Mouse (Mus musculus): ENCODE results near the gene Nav2. TPM values are rescaled to one million over a fixed set of nuclear protein-coding genes. Genes with fewer than 3 reads are reported as not detected.

Nav2 gene
- 21.9 TPM for polyA plus RNA-seq (2012; fragmentation: generic; extraction: Trizol)

DNA sequence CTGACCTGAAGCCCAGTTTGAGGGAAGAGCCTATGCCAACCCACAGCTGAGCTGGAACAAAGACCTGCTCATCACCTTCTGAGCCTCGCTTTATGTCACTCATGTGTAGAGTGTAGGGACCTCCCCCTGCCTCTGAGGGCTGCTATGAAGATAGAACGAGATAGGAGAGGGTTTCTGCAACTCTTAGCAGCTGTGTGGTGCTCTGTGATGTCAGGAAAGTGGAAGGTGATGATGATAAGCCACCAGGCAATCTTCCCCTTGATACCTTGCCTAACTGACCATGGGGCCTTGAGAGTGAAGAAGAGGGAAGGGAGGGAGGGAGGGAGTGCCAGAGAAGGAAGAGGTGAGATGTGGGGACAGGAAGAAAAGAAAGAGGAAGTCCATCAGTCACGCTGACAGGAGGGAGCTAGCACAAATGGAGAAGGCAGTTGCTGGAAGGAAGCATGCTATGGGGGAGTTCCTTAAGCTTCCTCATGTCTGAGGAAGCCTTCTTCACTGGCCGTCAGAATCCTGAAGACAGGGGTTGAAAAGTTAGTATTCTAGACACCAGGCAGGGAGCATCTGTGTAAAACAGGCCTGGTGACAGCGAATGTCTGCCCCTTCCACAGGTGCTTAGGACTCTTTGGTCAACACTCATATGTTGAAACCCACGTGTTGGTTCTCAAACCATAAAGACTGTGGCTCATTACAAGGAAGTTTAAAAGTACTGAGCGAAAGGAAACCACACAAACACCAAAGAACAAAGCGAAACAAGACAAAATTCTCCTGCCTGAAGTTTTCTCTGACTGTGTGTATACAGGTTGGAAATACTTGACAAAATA is at the start of gene Nav2:
TSS of gene Nav2 (plus strand) at position 196 of the 821 bp plus-strand sequence.
- H3K27me3 ChIP-seq (ENCODE audit: control insufficient read depth, insufficient read depth, insufficient read length), result no peaks in the 10 kb centered on the region
- H3K36me3 ChIP-seq (ENCODE audit: control insufficient read depth, insufficient read depth), result no peaks in the 10 kb centered on the region
- TF ChIP-seq CEBPB (IDR thresholded peaks at IDR 0.05; ENCODE audit: insufficient read depth, poor library complexity, severe bottlenecking) (no peak), TCF3 (IDR thresholded peaks at IDR 0.05; ENCODE audit: insufficient read length, low read depth) (no peak), MAX (IDR thresholded peaks at IDR 0.05; ENCODE audit: low read depth) (no peak), MYOD1 (IDR thresholded peaks at IDR 0.05; ENCODE audit: control insufficient read depth in 1 of 3, insufficient read length in 2 of 3, low read depth in 2 of 3) (no peak), E2F4 (IDR thresholded peaks at IDR 0.05; ENCODE audit: insufficient read depth) (no peak), USF1 (IDR thresholded peaks at IDR 0.05; ENCODE audit: low read depth) (no peak), POLR2A (IDR thresholded peaks at IDR 0.05; ENCODE audit: insufficient read length, low read depth) (no peak), REST (IDR thresholded peaks at IDR 0.05; ENCODE audit: insufficient read depth, insufficient read length) (no peak), MYOG (IDR thresholded peaks at IDR 0.05; ENCODE audit: control insufficient read depth in 1 of 3, insufficient read depth in 1 of 3, insufficient read length in 2 of 3, low read depth in 2 of 3) (no peak), TCF12 (IDR thresholded peaks at IDR 0.05; ENCODE audit: insufficient read depth, poor library complexity, severe bottlenecking) (no peak), SRF (IDR thresholded peaks at IDR 0.05; ENCODE audit: control insufficient read depth, insufficient read length, low read depth) (no peak), POLR2AphosphoS2 (IDR thresholded peaks at IDR 0.05; ENCODE audit: insufficient read length, low read depth) (no peak)

GRCm38 (mm10) chr7:48859362-48859761 is 49.2 kb upstream of the Nav2 start:
- H3K4me2 ChIP-seq (ENCODE audit: low read depth), result no peak overlapping the region
- peaks cover 4% of the 10 kb centered on the region for H3K36me3 ChIP-seq (ENCODE audit: control insufficient read depth, insufficient read depth)
- H3K27me3 ChIP-seq (ENCODE audit: control insufficient read depth, insufficient read depth, insufficient read length), result no peaks in the 10 kb centered on the region
- TF ChIP-seq MAX (IDR thresholded peaks at IDR 0.05; ENCODE audit: low read depth), result no peak
- no peak for TF ChIP-seq CEBPB (IDR thresholded peaks at IDR 0.05; ENCODE audit: insufficient read depth, poor library complexity, severe bottlenecking)
- TF ChIP-seq USF1 (IDR thresholded peaks at IDR 0.05; ENCODE audit: low read depth), result no peak
- TF ChIP-seq TCF12 (IDR thresholded peaks at IDR 0.05; ENCODE audit: insufficient read depth, poor library complexity, severe bottlenecking), result no peak
- no peak for TF ChIP-seq POLR2A (IDR thresholded peaks at IDR 0.05; ENCODE audit: insufficient read length, low read depth)
- TF ChIP-seq MYOG (IDR thresholded peaks at IDR 0.05; ENCODE audit: control insufficient read depth in 1 of 3, insufficient read depth in 1 of 3, insufficient read length in 2 of 3, low read depth in 2 of 3), result no peak
- no peak for TF ChIP-seq MYOD1 (IDR thresholded peaks at IDR 0.05; ENCODE audit: control insufficient read depth in 1 of 3, insufficient read length in 2 of 3, low read depth in 2 of 3)
- TF ChIP-seq TCF3 (IDR thresholded peaks at IDR 0.05; ENCODE audit: insufficient read length, low read depth), result no peak
- no peak for TF ChIP-seq E2F4 (IDR thresholded peaks at IDR 0.05; ENCODE audit: insufficient read depth)
- TF ChIP-seq REST (IDR thresholded peaks at IDR 0.05; ENCODE audit: insufficient read depth, insufficient read length), result no peak
- no peak for TF ChIP-seq POLR2AphosphoS2 (IDR thresholded peaks at IDR 0.05; ENCODE audit: insufficient read length, low read depth)
- TF ChIP-seq SRF (IDR thresholded peaks at IDR 0.05; ENCODE audit: control insufficient read depth, insufficient read length, low read depth), result no peak
- H3K4me3 ChIP-seq, result no peak overlapping the region
- H3ac ChIP-seq (ENCODE audit: control insufficient read depth, insufficient read length), result no peak overlapping the region
- H3K79me2 ChIP-seq (ENCODE audit: control insufficient read depth, insufficient read depth), result no peaks in the 10 kb centered on the region

More for the DNA sequence above, at the start of gene Nav2:
- no peak within 1 kb of the TSS for H3ac ChIP-seq (ENCODE audit: control insufficient read depth, insufficient read length)
- no peaks in the 10 kb centered on the region for H3K79me2 ChIP-seq (ENCODE audit: control insufficient read depth, insufficient read depth)
- no peak within 1 kb of the TSS for H3K4me3 ChIP-seq
- no peak within 1 kb of the TSS for H3K4me2 ChIP-seq (ENCODE audit: low read depth)

DNA sequence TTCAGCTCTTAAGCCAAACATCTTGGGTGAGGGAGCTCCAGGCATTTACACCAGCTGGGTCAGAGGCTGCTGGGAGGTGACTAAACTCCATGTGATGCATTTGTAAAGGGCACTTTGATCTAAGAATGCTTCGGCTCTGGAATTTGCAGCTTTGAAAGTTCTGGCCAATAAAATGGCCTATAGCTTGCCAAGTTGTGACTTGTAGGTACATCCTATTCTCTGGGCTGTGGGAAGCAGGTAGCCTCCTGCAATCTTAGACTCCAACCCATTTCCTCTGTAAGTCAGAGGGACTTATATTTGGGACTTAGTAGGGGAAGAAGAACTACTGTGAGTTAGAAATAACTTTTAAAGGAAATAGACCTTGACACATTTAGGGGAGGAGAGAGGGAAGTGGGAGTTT is 47.6 kb upstream of the Nav2 start:
- no peaks in the 10 kb centered on the region for H3K27me3 ChIP-seq (ENCODE audit: control insufficient read depth, insufficient read depth, insufficient read length)
- TF ChIP-seq CEBPB (IDR thresholded peaks at IDR 0.05; ENCODE audit: insufficient read depth, poor library complexity, severe bottlenecking), result no peak
- TF ChIP-seq TCF3 (IDR thresholded peaks at IDR 0.05; ENCODE audit: insufficient read length, low read depth), result no peak
- H3ac ChIP-seq (ENCODE audit: control insufficient read depth, insufficient read length), result no peak overlapping the region
- H3K79me2 ChIP-seq (ENCODE audit: control insufficient read depth, insufficient read depth), result no peaks in the 10 kb centered on the region
- no peak overlapping the region for H3K4me3 ChIP-seq
- H3K36me3 ChIP-seq (ENCODE audit: control insufficient read depth, insufficient read depth), result peaks cover 12% of the 10 kb centered on the region
- no peak overlapping the region for H3K4me2 ChIP-seq (ENCODE audit: low read depth)

- Histone ChIP-seq H3K4me3 (no peak overlapping the region), H3ac (ENCODE audit: control insufficient read depth, insufficient read length) (no peak overlapping the region), H3K79me2 (ENCODE audit: control insufficient read depth, insufficient read depth) (no peaks in the 10 kb centered on the region), H3K36me3 (ENCODE audit: control insufficient read depth, insufficient read depth) (peaks cover 21% of the 10 kb centered on the region), H3K27me3 (ENCODE audit: control insufficient read depth, insufficient read depth, insufficient read length) (no peaks in the 10 kb centered on the region), H3K4me2 (ENCODE audit: low read depth) (no peak overlapping the region)
- TF ChIP-seq E2F4 (IDR thresholded peaks at IDR 0.05; ENCODE audit: insufficient read depth) (no peak), TCF3 (IDR thresholded peaks at IDR 0.05; ENCODE audit: insufficient read length, low read depth) (no peak), MAX (IDR thresholded peaks at IDR 0.05; ENCODE audit: low read depth) (no peak), POLR2A (IDR thresholded peaks at IDR 0.05; ENCODE audit: insufficient read length, low read depth) (no peak), POLR2AphosphoS2 (IDR thresholded peaks at IDR 0.05; ENCODE audit: insufficient read length, low read depth) (peak; percentile 35)
Observed at GRCm38 (mm10) chr7:48861796-48862195, 46.7 kb upstream of the Nav2 start.

- Histone ChIP-seq H3ac (ENCODE audit: control insufficient read depth, insufficient read length) (no peak overlapping the region), H3K4me2 (ENCODE audit: low read depth) (no peak overlapping the region), H3K79me2 (ENCODE audit: control insufficient read depth, insufficient read depth) (peaks cover 5% of the 10 kb centered on the region), H3K4me3 (no peak overlapping the region), H3K36me3 (ENCODE audit: control insufficient read depth, insufficient read depth) (peaks cover 38% of the 10 kb centered on the region), H3K27me3 (ENCODE audit: control insufficient read depth, insufficient read depth, insufficient read length) (no peaks in the 10 kb centered on the region)
- TF ChIP-seq POLR2AphosphoS2 (IDR thresholded peaks at IDR 0.05; ENCODE audit: insufficient read length, low read depth) (peak; percentile 50), E2F4 (IDR thresholded peaks at IDR 0.05; ENCODE audit: insufficient read depth) (no peak), MYOD1 (IDR thresholded peaks at IDR 0.05; ENCODE audit: control insufficient read depth in 1 of 3, insufficient read length in 2 of 3, low read depth in 2 of 3) (no peak), TCF3 (IDR thresholded peaks at IDR 0.05; ENCODE audit: insufficient read length, low read depth) (no peak)
Observed at GRCm38 (mm10) chr7:48864199-48864598, 44.3 kb upstream of the Nav2 start.
